Mouse (Mus musculus) CH12.LX (cell line): Measurements from ENCODE around the gene Ctdspl. TPM values are rescaled to one million over a fixed set of nuclear protein-coding genes. Genes with fewer than 3 reads are reported as not detected.

Experiments
- DNase-seq: peaks from one replicate; pipeline ENCODE4 v3.0.0-alpha.2; 2013; ENCODE audit errors: extremely low read depth
- H3K27ac ChIP-seq: 2 replicates; pipeline ENCODE4 v1.5.1; 2012; ENCODE audit warnings: low read depth, mild to moderate bottlenecking, control low read depth, moderate library complexity; ENCODE audit not compliant: insufficient read depth
- H3K27me3 ChIP-seq: replicated peaks from 2 replicates; pipeline ENCODE3; 2012; ENCODE audit warnings: inconsistent platforms
- H3K36me3 ChIP-seq, 2 experiments: replicated peaks in 1 of 2; 2 replicates each; pipeline versions ENCODE3 to v1.6.1; 2012; ENCODE audit warnings: inconsistent platforms in 1 of 2, low read length in 1 of 2, mild to moderate bottlenecking in 1 of 2, mixed read lengths in 1 of 2, moderate library complexity in 1 of 2; ENCODE audit not compliant: control insufficient read depth in 1 of 2, insufficient read depth in 1 of 2
- H3K4me1 ChIP-seq, 2 experiments: 2 replicates each; pipeline ENCODE4 v1.6.1; 2012; ENCODE audit warnings: inconsistent platforms in 1 of 2, moderate library complexity in 1 of 2; ENCODE audit not compliant: insufficient read depth in 2 of 2, control insufficient read depth in 1 of 2
- H3K4me2 ChIP-seq: 2 replicates; pipeline ENCODE4 v1.6.1; 2012; ENCODE audit warnings: low read depth, mild to moderate bottlenecking, control low read depth; ENCODE audit not compliant: poor library complexity, insufficient read depth, severe bottlenecking
- H3K4me3 ChIP-seq, 3 experiments: fragments of 150-350 bp in 1 of 3; sonication (generic) in 1 of 3; replicated peaks in 1 of 3; 2 replicates each; pipeline versions ENCODE3 to v1.5.1; 2011 to 2012; ENCODE audit warnings: low read depth in 2 of 3, low read length in 2 of 3, mild to moderate bottlenecking in 2 of 3, moderate library complexity in 2 of 3, control low read depth in 1 of 3, improper control_type of control experiment in 1 of 3, inconsistent platforms in 1 of 3, mixed read lengths in 1 of 3; ENCODE audit not compliant: poor library complexity in 1 of 3
- H3K79me2 ChIP-seq: replicated peaks from 2 replicates; pipeline ENCODE4 v1.6.1; 2012; ENCODE audit warnings: mild to moderate bottlenecking, moderate library complexity; ENCODE audit not compliant: control insufficient read depth, poor library complexity, insufficient read depth, severe bottlenecking; ENCODE audit errors: extremely low read depth
- H3K9ac ChIP-seq: 2 replicates; pipeline ENCODE4 v1.6.1; 2012; ENCODE audit warnings: low read depth, mild to moderate bottlenecking, control low read depth, moderate library complexity; ENCODE audit not compliant: insufficient read depth
- H3K9me3 ChIP-seq: replicated peaks from 2 replicates; pipeline ENCODE3; 2012; ENCODE audit warnings: low read length, inconsistent platforms, mixed read lengths
- CHD1 ChIP-seq: IDR thresholded peaks from 2 replicates; pipeline ENCODE4 v1.6.1; 2012; ENCODE audit warnings: low read depth, low read length, improper control_type of control experiment, inconsistent platforms
- CHD2 ChIP-seq: IDR thresholded peaks from 2 replicates; pipeline ENCODE4 v1.6.1; 2011; ENCODE audit warnings: low read length, improper control_type of control experiment
- CTCF ChIP-seq, 2 experiments: IDR thresholded peaks in 1 of 2; conservative IDR thresholded peaks in 1 of 2; 2 replicates each; pipeline ENCODE4 v1.5.1; 2011 to 2012; ENCODE audit warnings: low read depth in 2 of 2, low read length in 2 of 2, improper control_type of control experiment in 1 of 2, inconsistent platforms in 1 of 2, mild to moderate bottlenecking in 1 of 2, moderate library complexity in 1 of 2
- ELF1 ChIP-seq: IDR thresholded peaks from 2 replicates; pipeline ENCODE4 v1.6.1; 2014; ENCODE audit warnings: low read depth, mild to moderate bottlenecking, inconsistent platforms, low read length, improper control_type of control experiment
- EP300 ChIP-seq: IDR thresholded peaks from 2 replicates; pipeline ENCODE4 v1.6.1; 2011; ENCODE audit warnings: low read length, improper control_type of control experiment
- ETS1 ChIP-seq: conservative IDR thresholded peaks from 2 replicates; pipeline ENCODE4 v1.6.1; 2012; ENCODE audit warnings: low read depth, mild to moderate bottlenecking, inconsistent platforms, low read length, improper control_type of control experiment, moderate library complexity
- HCFC1 ChIP-seq: IDR thresholded peaks from 2 replicates; pipeline ENCODE4 v1.6.1; 2012; ENCODE audit warnings: low read depth, mild to moderate bottlenecking, inconsistent platforms, low read length, improper control_type of control experiment
- IRF4 ChIP-seq: IDR thresholded peaks from 2 replicates; pipeline ENCODE4 v1.6.1; 2014; ENCODE audit warnings: low read depth, mild to moderate bottlenecking, inconsistent platforms, low read length, improper control_type of control experiment
- JUN ChIP-seq: IDR thresholded peaks from 2 replicates; pipeline ENCODE4 v1.6.1; 2011; ENCODE audit warnings: low read depth, mild to moderate bottlenecking, low read length, improper control_type of control experiment, moderate library complexity; ENCODE audit not compliant: insufficient read depth
- JUND ChIP-seq: conservative IDR thresholded peaks from 2 replicates; pipeline ENCODE4 v1.6.1; 2011; ENCODE audit warnings: low read depth, low read length, improper control_type of control experiment
- KAT2A ChIP-seq: IDR thresholded peaks from 2 replicates; pipeline ENCODE4 v1.6.1; 2012; ENCODE audit warnings: low read length, improper control_type of control experiment, inconsistent platforms; ENCODE audit not compliant: insufficient replicate concordance
- MAZ ChIP-seq: IDR thresholded peaks from 2 replicates; pipeline ENCODE4 v1.6.1; 2012; ENCODE audit warnings: low read depth, mild to moderate bottlenecking, inconsistent platforms, low read length, improper control_type of control experiment, moderate library complexity
- MEF2A ChIP-seq: IDR thresholded peaks from 2 replicates; pipeline ENCODE4 v1.6.1; 2014; ENCODE audit warnings: low read depth, mild to moderate bottlenecking, inconsistent platforms, low read length, improper control_type of control experiment, borderline replicate concordance
- MXI1 ChIP-seq: IDR thresholded peaks from 2 replicates; pipeline ENCODE4 v1.6.1; 2011; ENCODE audit warnings: mild to moderate bottlenecking, low read depth, low read length, improper control_type of control experiment
- MYC ChIP-seq: IDR thresholded peaks from 2 replicates; pipeline ENCODE4 v1.6.1; 2011; ENCODE audit warnings: low read depth, mild to moderate bottlenecking, improper control_type of control experiment, low read length
- NELFE ChIP-seq: IDR thresholded peaks from 2 replicates; pipeline ENCODE4 v1.6.1; 2011; ENCODE audit warnings: low read depth, low read length, improper control_type of control experiment
- NRF1 ChIP-seq: IDR thresholded peaks from 2 replicates; pipeline ENCODE4 v1.6.1; 2014; ENCODE audit warnings: low read depth, mild to moderate bottlenecking, inconsistent platforms, low read length, improper control_type of control experiment, moderate library complexity
- POLR2A ChIP-seq: IDR thresholded peaks from 2 replicates; pipeline ENCODE4 v1.6.1; 2011; ENCODE audit warnings: low read depth, mild to moderate bottlenecking, improper control_type of control experiment, low read length
- POLR2AphosphoS2 ChIP-seq: IDR thresholded peaks from 2 replicates; pipeline ENCODE4 v1.6.1; 2011; ENCODE audit warnings: low read depth, low read length, improper control_type of control experiment
- RAD21 ChIP-seq: IDR thresholded peaks from 2 replicates; pipeline ENCODE4 v1.6.1; 2011; ENCODE audit warnings: low read depth, mild to moderate bottlenecking, low read length, improper control_type of control experiment, moderate library complexity
- RCOR1 ChIP-seq: conservative IDR thresholded peaks from 2 replicates; pipeline ENCODE4 v1.6.1; 2012; ENCODE audit warnings: low read depth, mild to moderate bottlenecking, inconsistent platforms, low read length, improper control_type of control experiment
- SIN3A ChIP-seq: IDR thresholded peaks from 2 replicates; pipeline ENCODE4 v1.6.1; 2012; ENCODE audit warnings: low read length, improper control_type of control experiment, inconsistent platforms
- SMC3 ChIP-seq: IDR thresholded peaks from 2 replicates; pipeline ENCODE4 v1.6.1; 2011; ENCODE audit warnings: low read depth, low read length, improper control_type of control experiment
- TBP ChIP-seq: conservative IDR thresholded peaks from 2 replicates; pipeline ENCODE4 v1.6.1; 2011; ENCODE audit warnings: low read depth, low read length, improper control_type of control experiment
- TCF12 ChIP-seq: IDR thresholded peaks from 2 replicates; pipeline ENCODE4 v1.6.1; 2014; ENCODE audit warnings: low read depth, mild to moderate bottlenecking, inconsistent platforms, low read length, improper control_type of control experiment
- UBTF ChIP-seq: IDR thresholded peaks from 2 replicates; pipeline ENCODE4 v1.6.1; 2012; ENCODE audit warnings: low read depth, mild to moderate bottlenecking, inconsistent platforms, low read length, improper control_type of control experiment, moderate library complexity
- USF1 ChIP-seq: IDR thresholded peaks from 2 replicates; pipeline ENCODE4 v1.6.1; 2014; ENCODE audit warnings: low read depth, mild to moderate bottlenecking, inconsistent platforms, low read length, improper control_type of control experiment
- USF2 ChIP-seq: conservative IDR thresholded peaks from 2 replicates; pipeline ENCODE4 v1.6.1; 2011; ENCODE audit warnings: low read depth, low read length, improper control_type of control experiment
- ZC3H11A ChIP-seq: IDR thresholded peaks from 2 replicates; pipeline ENCODE4 v1.6.1; 2012; ENCODE audit warnings: low read depth, mild to moderate bottlenecking, inconsistent platforms, low read length, improper control_type of control experiment
- ZKSCAN1 ChIP-seq: IDR thresholded peaks from 2 replicates; pipeline ENCODE4 v1.6.1; 2012; ENCODE audit warnings: low read depth, inconsistent platforms, low read length, improper control_type of control experiment, borderline replicate concordance
- ZMIZ1 ChIP-seq: IDR thresholded peaks from 2 replicates; pipeline ENCODE4 v1.6.1; 2012; ENCODE audit warnings: low read depth, mild to moderate bottlenecking, inconsistent platforms, low read length, improper control_type of control experiment
- dilution Hi-C: fragments of 300-500 bp; cut with MboI; formaldehyde crosslinking; loops from 2 replicates; pipeline ENCODE4 v1.14.3; 2020; ENCODE audit warnings: low sequenced_read_pairs; ENCODE audit not compliant: extremely low pct_unique_long_range_greater_than_20kb, extremely low pct_ligation_motif_present
- in situ Hi-C: fragments of 300-500 bp; cut with MboI; formaldehyde crosslinking; loops from 3 replicates; pipeline ENCODE4 v1.14.3; 2019; ENCODE audit warnings: low sequenced_read_pairs, low pct_ligation_motif_present, low pct_unique_long_range_greater_than_20kb, mixed read lengths
- polyA plus RNA-seq: library from polyadenylated mRNA; unstranded; fragments of >175 nt; gene quantifications from 2 replicates; pipeline ENCODE4 v1.2.1, GENCODE M21; 2012; ENCODE audit warnings: low read depth; ENCODE audit not compliant: insufficient read length
- total RNA-seq, 2 experiments: library from RNA; depleted of rRNA; stranded (reverse); fragments of 300-350 nt in 1 of 2; fragments of >200 nt in 1 of 2; gene quantifications; 2 replicates each; pipeline ENCODE4 v1.2.3; 2012 to 2014

Gene Ctdspl
- total and polyA plus RNA-seq, 3 experiments = not detected

DNA sequence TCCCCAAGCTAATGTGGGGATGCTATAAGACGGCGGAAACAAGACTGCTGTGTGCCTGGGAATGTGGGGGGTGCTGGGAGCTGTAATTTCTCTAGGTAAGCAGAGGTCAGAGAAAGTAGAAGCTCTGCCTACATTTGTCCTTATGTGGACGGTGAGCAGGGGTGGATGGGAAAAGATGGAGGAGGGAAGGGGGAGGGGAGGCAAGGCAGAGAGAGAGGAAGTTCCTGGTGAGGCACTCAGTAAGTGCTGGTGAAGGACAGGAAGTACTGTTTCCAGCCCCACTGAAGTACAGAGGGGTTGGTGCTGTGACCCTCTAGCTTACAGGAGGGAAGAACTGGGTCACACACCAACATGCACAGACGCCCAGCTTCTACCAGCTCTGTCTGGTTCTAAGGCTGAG is 138.0 kb downstream of the Ctdspl start:
- DNase-seq = peak; percentile 62
- dilution Hi-C loops = no loop called here
- H3K9ac ChIP-seq = peak overlapping the region; percentile 64
- H3K4me1 ChIP-seq = peaks cover 4 to 18% of the 10 kb centered on the region in 2 experiments; a peak in 3 of 4 replicates
- no peaks in the 10 kb centered on the region for H3K79me2 ChIP-seq
- in situ Hi-C loops = loop anchor here (10.0 to 25.0 kb wide), 2 partner anchors 149 to 477 kb away; no protein-coding TSS in a partner anchor
- peak overlapping the region; percentile 61 to 74 (median 69) for H3K4me3 ChIP-seq
- H3K4me2 ChIP-seq = peak overlapping the region; percentile 53
- TF ChIP-seq TCF12 (peak; percentile 55; the same call in 1 of the 2 replicates), NRF1 (peak; percentile 37; the same call in 1 of the 2 replicates), MXI1 (0 out of 2 replicates have a peak, but pooled peaks have one; percentile 27), SMC3 (no peak), KAT2A (no peak), EP300 (0 out of 2 replicates have a peak, but pooled peaks have one; percentile 14), HCFC1 (peak; percentile 70), POLR2A (peak; percentile 58), ELF1 (peak; percentile 78), MEF2A (0 out of 2 replicates have a peak, but pooled peaks have one; percentile 17), RCOR1 (no peak), ZMIZ1 (0 out of 2 replicates have a peak, but pooled peaks have one; percentile 57), NELFE (peak; percentile 52; the same call in 1 of the 2 replicates), ETS1 (no peak), SIN3A (0 out of 2 replicates have a peak, but pooled peaks have one; percentile 30), CHD2 (peak; percentile 84)
- H3K27me3 ChIP-seq = peaks cover 31% of the 10 kb centered on the region
- H3K36me3 ChIP-seq = peaks cover 19 to 41% of the 10 kb centered on the region in 2 experiments
- H3K9me3 ChIP-seq = no peaks in the 10 kb centered on the region
- H3K27ac ChIP-seq = peak overlapping the region; percentile 21; the same call in 1 of the 2 replicates

- Histone ChIP-seq H3K4me3 (no peak overlapping the region), H3K4me2 (no peak overlapping the region), H3K9me3 (no peaks in the 10 kb centered on the region), H3K4me1 (peaks cover 3 to 17% of the 10 kb centered on the region in 2 experiments; a peak in 3 of 4 replicates), H3K27me3 (peaks cover 3% of the 10 kb centered on the region), H3K9ac (no peak overlapping the region), H3K27ac (no peak overlapping the region), H3K79me2 (no peaks in the 10 kb centered on the region), H3K36me3 (peaks cover 19 to 71% of the 10 kb centered on the region in 2 experiments)
- in situ Hi-C loops = loop anchor here (10.0 to 25.0 kb wide), 2 partner anchors 153 to 480 kb away; no protein-coding TSS in a partner anchor
- TF ChIP-seq ZC3H11A (no peak), TBP (no peak), IRF4 (no peak), RAD21 (peak; percentile 72), UBTF (no peak), POLR2AphosphoS2 (no peak), SIN3A (no peak), USF2 (no peak), ZKSCAN1 (no peak), MYC (no peak), TCF12 (no peak), ETS1 (no peak), NELFE (no peak), SMC3 (peak; percentile 70), ZMIZ1 (no peak), MAZ (no peak), CHD1 (no peak), CTCF (conservative IDR thresholded peaks at IDR 0.05 in 1 of 2, IDR thresholded peaks at IDR 0.05 in 1 of 2; ENCODE audit: low read depth in 2 of 2, low read length in 2 of 2) (peak; percentile 84 to 86), CHD2 (no peak), JUND (no peak), POLR2A (no peak), USF1 (no peak), JUN (no peak), NRF1 (no peak)
- DNase-seq = peak; percentile 59
- dilution Hi-C loops = no loop called here
Observed at GRCm38 (mm10) chr9:119067601-119068000, 141.3 kb downstream of the Ctdspl start.
